Mouse (Mus musculus) hindbrain, postnatal 0 days (tissue): ENCODE results near the gene Nlrp6. TPM values are rescaled to one million over a fixed set of nuclear protein-coding genes. Genes with fewer than 3 reads are reported as not detected.
"Not testable (repeated sequence)": the region's sequence is repeated elsewhere in the genome, so short reads cannot be mapped to it uniquely, and the experiment has no call there.

ENCODE experiments used
- ATAC-seq: fragments of 200-750 bp; cut with Nextera tagmentation; 2 replicates; pipeline ENCODE4 v1.8.0; 2017; ENCODE audit warnings: mild to moderate bottlenecking, moderate TSS enrichment, moderate library complexity
- DNase-seq: peaks from one replicate; pipeline ENCODE4 v3.0.0-alpha.2; 2015; ENCODE audit warnings: low spot score
- H3K27ac ChIP-seq: fragments of 300-500 bp; sonication (generic); 2 replicates; pipeline ENCODE4 v1.5.1; 2014; ENCODE audit warnings: mild to moderate bottlenecking
- H3K27me3 ChIP-seq: fragments of 300-500 bp; sonication (generic); 2 replicates; pipeline ENCODE4 v1.6.1; 2014; ENCODE audit warnings: low read length, mixed read lengths; ENCODE audit not compliant: insufficient read depth
- H3K36me3 ChIP-seq: fragments of 300-500 bp; sonication (generic); 2 replicates; pipeline ENCODE4 v1.6.1; 2014; ENCODE audit warnings: low read length, mixed read lengths; ENCODE audit not compliant: insufficient read depth
- H3K4me1 ChIP-seq: fragments of 300-500 bp; sonication (generic); 2 replicates; pipeline ENCODE4 v1.6.1; 2014; ENCODE audit warnings: antibody characterized with exemption, low read length, mixed read lengths; ENCODE audit not compliant: insufficient read depth
- H3K4me2 ChIP-seq: fragments of 300-500 bp; sonication (generic); 2 replicates; pipeline ENCODE4 v1.6.1; 2014; ENCODE audit warnings: low read depth, mild to moderate bottlenecking, low read length, moderate library complexity, mixed read lengths
- H3K4me3 ChIP-seq: fragments of 300-500 bp; sonication (generic); 2 replicates; pipeline ENCODE4 v1.5.1; 2014; ENCODE audit warnings: low read length
- H3K9ac ChIP-seq: fragments of 300-500 bp; sonication (generic); replicated peaks from 2 replicates; pipeline ENCODE4 v1.6.1; 2014; ENCODE audit warnings: mild to moderate bottlenecking, low read length, moderate library complexity, mixed read lengths
- H3K9me3 ChIP-seq: fragments of 300-500 bp; sonication (generic); 2 replicates; pipeline ENCODE4 v1.6.1; 2016; ENCODE audit warnings: low read length, mixed read lengths
- CTCF ChIP-seq: IDR thresholded peaks from 2 replicates; pipeline ENCODE4 v1.5.1; 2016; ENCODE audit warnings: antibody characterized with exemption, control low read depth, low read depth
- WGBS: fragments of 180-500 bp; shearing (Covaris S2); extraction: QIAGEN DNeasy Blood & Tissue Kit; methylation state at CpG from one replicate; pipeline ENCODE4 v1.1.7; 2014; 5-methylcytosine and 5-hydroxymethylcytosine counted together
- polyA plus RNA-seq: library from polyadenylated mRNA; unstranded; fragments of >200 nt; fragmentation: Nextera tagmentation; extraction: Ambion mirVana; gene quantifications from 2 replicates; pipeline ENCODE4 v1.2.1, GENCODE M21; 2015
- total RNA-seq: library from RNA; depleted of rRNA; stranded (reverse); fragments of >200 nt; gene quantifications from 2 replicates; pipeline ENCODE4 v1.2.3, GENCODE M21; 2014; rRNA removed

Nlrp6 gene
- total and polyA plus RNA-seq, 2 experiments from 2014 or later = 0.61 to 1.1 TPM

- 53% methylated on average over 7 of the region's 7 CpGs for WGBS
- TF ChIP-seq CTCF = no peak
Measured at GRCm38 (mm10) chr7:140970931-140971330, 50.2 kb downstream of the Nlrp6 start.

DNA sequence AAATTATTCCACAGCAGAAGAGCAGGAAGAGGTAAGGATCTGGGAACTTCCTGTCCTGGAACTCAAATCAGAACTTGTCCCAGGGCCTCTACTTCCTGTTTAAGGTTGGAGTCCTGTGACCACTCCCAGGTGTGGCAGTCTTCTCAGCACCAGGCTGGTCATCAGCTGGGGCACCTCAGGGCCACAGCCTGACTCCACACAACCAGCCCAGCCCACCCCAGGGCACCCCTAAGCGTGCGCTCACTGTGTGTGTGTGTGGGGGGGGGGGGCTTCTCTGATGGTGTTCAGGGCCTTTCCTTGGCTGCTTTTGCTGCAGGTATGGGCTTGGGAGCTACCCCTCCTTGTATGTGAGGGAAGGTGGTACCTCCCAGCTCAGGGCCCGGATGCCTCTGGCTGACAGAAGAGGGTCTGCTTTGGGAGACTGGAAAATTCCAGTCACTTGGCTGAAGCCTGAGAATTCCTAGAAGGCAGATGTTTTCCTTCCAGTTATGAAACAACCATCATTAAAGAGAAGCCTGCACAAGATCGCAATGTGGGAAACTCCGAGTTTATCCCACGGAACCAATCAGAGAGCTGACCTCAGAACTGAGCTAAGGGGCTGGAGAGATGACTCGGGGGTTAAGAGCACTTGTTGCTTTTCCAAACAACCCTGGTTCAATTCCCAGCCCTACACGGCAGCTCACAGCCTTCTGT lies 50.9 kb downstream of the Nlrp6 start:
- H3K27me3 ChIP-seq = no peaks in the 10 kb centered on the region
- no peaks in the 10 kb centered on the region for H3K4me1 ChIP-seq
- H3K4me3 ChIP-seq = no peak overlapping the region
- ATAC-seq (no peak), DNase-seq (no peak)
- no peak overlapping the region for H3K4me2 ChIP-seq
- TF ChIP-seq CTCF = no peak
- no peaks in the 10 kb centered on the region for H3K9me3 ChIP-seq
- H3K9ac ChIP-seq = no peak overlapping the region
- H3K36me3 ChIP-seq = no peaks in the 10 kb centered on the region
- 86% methylated on average over 8 of the region's 8 CpGs for WGBS
- no peak overlapping the region for H3K27ac ChIP-seq

More at GRCm38 (mm10) chr7:140970931-140971330, 50.2 kb downstream of the Nlrp6 start:
- H3K4me1 ChIP-seq = no peaks in the 10 kb centered on the region
- DNase-seq = no peak
- no peaks in the 10 kb centered on the region for H3K27me3 ChIP-seq
- H3K4me3 ChIP-seq = no peak overlapping the region
- H3K27ac ChIP-seq = no peak overlapping the region
- no peaks in the 10 kb centered on the region for H3K36me3 ChIP-seq
- no peak for ATAC-seq
- H3K9me3 ChIP-seq = no peaks in the 10 kb centered on the region
- no peak overlapping the region for H3K4me2 ChIP-seq
- H3K9ac ChIP-seq = no peak overlapping the region

- Histone ChIP-seq H3K4me1 (no peaks in the 10 kb centered on the region), H3K4me3 (no peak overlapping the region), H3K27me3 (no peaks in the 10 kb centered on the region), H3K36me3 (no peaks in the 10 kb centered on the region), H3K9me3 (no peaks in the 10 kb centered on the region), H3K4me2 (no peak overlapping the region), H3K27ac (no peak overlapping the region), H3K9ac (no peak overlapping the region)
- WGBS = 22% methylated on average over 14 of the region's 14 CpGs
- ATAC-seq = no peak
- DNase-seq = no peak
- TF ChIP-seq CTCF = no peak
Measured at GRCm38 (mm10) chr7:140973396-140974165, 52.9 kb downstream of the Nlrp6 start.

DNA sequence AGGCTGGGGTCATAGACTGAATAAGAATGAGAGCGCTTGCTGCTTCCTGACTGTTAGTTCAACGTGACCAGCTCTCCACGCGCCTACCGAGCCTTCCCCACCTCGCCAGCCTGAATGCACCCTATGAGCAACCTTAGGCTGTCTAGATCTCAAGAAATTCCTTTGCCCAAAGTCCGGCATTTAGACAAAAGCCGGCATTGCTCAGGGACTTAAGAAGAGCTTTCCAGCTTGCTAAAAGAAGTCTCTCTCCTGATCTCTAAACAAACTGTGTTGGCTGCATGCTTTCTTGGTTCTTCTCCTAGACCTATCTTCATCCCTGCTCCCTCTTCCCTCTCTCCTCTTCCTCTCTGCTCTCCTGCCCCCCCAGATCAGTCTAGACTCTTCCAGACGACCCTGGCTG lies 54.2 kb downstream of the Nlrp6 start:
- Histone ChIP-seq H3K4me1 (no peaks in the 10 kb centered on the region), H3K36me3 (no peaks in the 10 kb centered on the region), H3K9ac (no peak overlapping the region), H3K27me3 (no peaks in the 10 kb centered on the region), H3K9me3 (no peaks in the 10 kb centered on the region), H3K27ac (no peak overlapping the region), H3K4me3 (no peak overlapping the region), H3K4me2 (no peak overlapping the region)
- no peak for TF ChIP-seq CTCF
- DNase-seq = no peak
- ATAC-seq = no peak
- 14% methylated on average over 9 of the region's 9 CpGs for WGBS

DNA sequence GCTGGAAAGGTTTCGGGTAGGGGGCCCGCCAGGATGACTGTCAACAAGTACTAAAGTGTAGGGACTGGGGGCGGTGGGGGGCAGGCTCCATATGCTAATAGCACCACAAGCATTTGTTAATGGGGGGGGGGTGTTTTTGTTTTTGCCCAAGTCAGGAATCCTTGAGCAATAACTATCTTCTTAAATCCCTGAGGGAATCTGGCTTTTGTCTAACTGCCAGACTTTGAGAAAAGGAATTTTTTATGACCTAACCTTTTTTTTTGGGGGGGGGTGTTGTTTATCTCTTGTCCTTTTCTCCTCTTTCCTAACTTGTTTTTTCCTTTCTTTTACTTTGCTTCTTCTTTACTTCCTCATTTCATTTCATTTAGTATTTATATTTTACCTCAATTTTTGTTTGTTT lies 54.8 kb downstream of the Nlrp6 start:
- TF ChIP-seq CTCF = no peak
- Histone ChIP-seq H3K36me3 (no peaks in the 10 kb centered on the region), H3K4me1 (no peaks in the 10 kb centered on the region), H3K27me3 (no peaks in the 10 kb centered on the region), H3K9ac (no peak overlapping the region), H3K9me3 (no peaks in the 10 kb centered on the region), H3K4me3 (no peak overlapping the region), H3K27ac (no peak overlapping the region), H3K4me2 (no peak overlapping the region)
- no peak for ATAC-seq
- WGBS = 24% methylated on average over 3 of the region's 3 CpGs
- DNase-seq = no peak

- not testable (repeated sequence) for DNase-seq, H3K4me2 ChIP-seq, ATAC-seq, H3K9me3 ChIP-seq, H3K9ac ChIP-seq, H3K4me1 ChIP-seq, H3K36me3 ChIP-seq, H3K27me3 ChIP-seq, H3K27ac ChIP-seq, H3K4me3 ChIP-seq
- 93% methylated on average over 9 of the region's 9 CpGs for WGBS
Measured at GRCm38 (mm10) chr7:140976720-140977119, 56.0 kb downstream of the Nlrp6 start.

Other genes starting within 250 kb of the Nlrp6 start
- gene Olfr45, start 239.0 kb upstream of the Nlrp6 start, total RNA-seq = not detected in 2 replicates
- gene Olfr45, start 239.0 kb upstream of the Nlrp6 start, polyA plus RNA-seq = not detected in 2 replicates
- not detected in 2 replicates for gene Olfr541, start 223.6 kb upstream of the Nlrp6 start, total RNA-seq
- gene Olfr541, start 223.6 kb upstream of the Nlrp6 start, polyA plus RNA-seq = not detected in 2 replicates
- gene Cyp2e1, start 157.2 kb upstream of the Nlrp6 start, total RNA-seq = not detected in 2 replicates
- not detected in 2 replicates for gene Cyp2e1, start 157.2 kb upstream of the Nlrp6 start, polyA plus RNA-seq
- gene Syce1, start 133.1 kb upstream of the Nlrp6 start, total RNA-seq = 0.29 TPM in 1 of 2 replicates, not detected in the other
- 0.59 and 0.68 TPM in 2 replicates for gene Syce1, start 133.1 kb upstream of the Nlrp6 start, polyA plus RNA-seq
- gene Zfp941, start 98.7 kb upstream of the Nlrp6 start, total RNA-seq = 20.2 and 23.7 TPM in 2 replicates
- 19.3 and 20.0 TPM in 2 replicates for gene Zfp941, start 98.7 kb upstream of the Nlrp6 start, polyA plus RNA-seq
- gene Urah, start 85.9 kb upstream of the Nlrp6 start, total RNA-seq = 0.37 TPM in 1 of 2 replicates, not detected in the other
- gene Urah, start 85.9 kb upstream of the Nlrp6 start, polyA plus RNA-seq = 0.43 and 0.80 TPM in 2 replicates
- not detected in 2 replicates for gene Scgb1c1, start 75.4 kb upstream of the Nlrp6 start, total RNA-seq
- 0.61 TPM in 1 of 2 replicates, not detected in the other for gene Scgb1c1, start 75.4 kb upstream of the Nlrp6 start, polyA plus RNA-seq
- gene Odf3, start 73.1 kb upstream of the Nlrp6 start, total RNA-seq = 0.18 and 0.42 TPM in 2 replicates
- 0.19 and 0.43 TPM in 2 replicates for gene Odf3, start 73.1 kb upstream of the Nlrp6 start, polyA plus RNA-seq
- 0.47 and 1.9 TPM in 2 replicates for gene Gm45785, start 64.6 kb upstream of the Nlrp6 start, total RNA-seq
- not detected in 2 replicates for gene Gm45785, start 64.6 kb upstream of the Nlrp6 start, polyA plus RNA-seq
- gene Ric8a, start 63.9 kb upstream of the Nlrp6 start, total RNA-seq = 91.8 and 117 TPM in 2 replicates
- gene Ric8a, start 63.9 kb upstream of the Nlrp6 start, polyA plus RNA-seq = 85.8 and 89.9 TPM in 2 replicates
- 17.8 and 18.9 TPM in 2 replicates for gene Bet1l, start 63.3 kb upstream of the Nlrp6 start, total RNA-seq
- 47.1 and 52.6 TPM in 2 replicates for gene Bet1l, start 63.3 kb upstream of the Nlrp6 start, polyA plus RNA-seq
- gene Psmd13, start 38.9 kb upstream of the Nlrp6 start, total RNA-seq = 104 and 113 TPM in 2 replicates
- 259 and 275 TPM in 2 replicates for gene Psmd13, start 38.9 kb upstream of the Nlrp6 start, polyA plus RNA-seq
- gene Sirt3, start 38.6 kb upstream of the Nlrp6 start, total RNA-seq = 56.3 and 71.6 TPM in 2 replicates
- 74.6 and 75.6 TPM in 2 replicates for gene Sirt3, start 38.6 kb upstream of the Nlrp6 start, polyA plus RNA-seq
- gene Cox8b, start 20.5 kb upstream of the Nlrp6 start, total RNA-seq = not detected in 2 replicates
- gene Cox8b, start 20.5 kb upstream of the Nlrp6 start, polyA plus RNA-seq = not detected in 2 replicates
- 16.3 and 16.6 TPM in 2 replicates for gene Pgghg, start 20.5 kb downstream of the Nlrp6 start, total RNA-seq
- gene Pgghg, start 20.5 kb downstream of the Nlrp6 start, polyA plus RNA-seq = 6.7 and 7.5 TPM in 2 replicates
- not detected in 2 replicates for gene Ifitm5, start 29.4 kb downstream of the Nlrp6 start, total RNA-seq
- 0.39 TPM in 1 of 2 replicates, not detected in the other for gene Ifitm5, start 29.4 kb downstream of the Nlrp6 start, polyA plus RNA-seq
- gene Gm45717, start 35.0 kb downstream of the Nlrp6 start, total RNA-seq = not detected in 2 replicates
- gene Gm45717, start 35.0 kb downstream of the Nlrp6 start, polyA plus RNA-seq = 0.38 TPM in 1 of 2 replicates, not detected in the other
- gene Ifitm2, start 35.1 kb downstream of the Nlrp6 start, total RNA-seq = 79.3 and 82.4 TPM in 2 replicates
- gene Ifitm2, start 35.1 kb downstream of the Nlrp6 start, polyA plus RNA-seq = 269 and 281 TPM in 2 replicates
- gene Ifitm1, start 46.3 kb downstream of the Nlrp6 start, total RNA-seq = 16.5 and 39.5 TPM in 2 replicates
- gene Ifitm1, start 46.3 kb downstream of the Nlrp6 start, polyA plus RNA-seq = 22.4 and 24.0 TPM in 2 replicates
- gene Ifitm3, start 89.9 kb downstream of the Nlrp6 start, total RNA-seq = 29.3 and 41.7 TPM in 2 replicates
- gene Ifitm3, start 89.9 kb downstream of the Nlrp6 start, polyA plus RNA-seq = 92.8 and 93.3 TPM in 2 replicates
- 0.37 and 0.50 TPM in 2 replicates for gene Ifitm6, start 97.0 kb downstream of the Nlrp6 start, total RNA-seq
- 0.67 and 0.69 TPM in 2 replicates for gene Ifitm6, start 97.0 kb downstream of the Nlrp6 start, polyA plus RNA-seq
- gene Gm17387, start 108.2 kb downstream of the Nlrp6 start, total RNA-seq = not detected in 2 replicates
- not detected in 2 replicates for gene Gm17387, start 108.2 kb downstream of the Nlrp6 start, polyA plus RNA-seq
- 115 and 124 TPM in 2 replicates for gene B4galnt4, start 140.2 kb downstream of the Nlrp6 start, total RNA-seq
- 41.8 and 46.2 TPM in 2 replicates for gene B4galnt4, start 140.2 kb downstream of the Nlrp6 start, polyA plus RNA-seq
- 0.58 TPM in 1 of 2 replicates, not detected in the other for gene Pkp3, start 157.3 kb downstream of the Nlrp6 start, total RNA-seq
- gene Pkp3, start 157.3 kb downstream of the Nlrp6 start, polyA plus RNA-seq = 0.29 TPM in 1 of 2 replicates, not detected in the other
- gene Sigirr, start 179.7 kb downstream of the Nlrp6 start, total RNA-seq = 1.2 and 19.5 TPM in 2 replicates
- gene Sigirr, start 179.7 kb downstream of the Nlrp6 start, polyA plus RNA-seq = 2.4 and 2.6 TPM in 2 replicates
- gene Ano9, start 196.9 kb downstream of the Nlrp6 start, total RNA-seq = 0.25 and 2.1 TPM in 2 replicates
- 0.45 and 0.66 TPM in 2 replicates for gene Ano9, start 196.9 kb downstream of the Nlrp6 start, polyA plus RNA-seq
- gene Ptdss2, start 201.5 kb downstream of the Nlrp6 start, total RNA-seq = 13.6 and 25.6 TPM in 2 replicates
- gene Ptdss2, start 201.5 kb downstream of the Nlrp6 start, polyA plus RNA-seq = 96.1 and 96.8 TPM in 2 replicates